Mouse (Mus musculus): ENCODE data around the gene Erbb4.

DNA sequence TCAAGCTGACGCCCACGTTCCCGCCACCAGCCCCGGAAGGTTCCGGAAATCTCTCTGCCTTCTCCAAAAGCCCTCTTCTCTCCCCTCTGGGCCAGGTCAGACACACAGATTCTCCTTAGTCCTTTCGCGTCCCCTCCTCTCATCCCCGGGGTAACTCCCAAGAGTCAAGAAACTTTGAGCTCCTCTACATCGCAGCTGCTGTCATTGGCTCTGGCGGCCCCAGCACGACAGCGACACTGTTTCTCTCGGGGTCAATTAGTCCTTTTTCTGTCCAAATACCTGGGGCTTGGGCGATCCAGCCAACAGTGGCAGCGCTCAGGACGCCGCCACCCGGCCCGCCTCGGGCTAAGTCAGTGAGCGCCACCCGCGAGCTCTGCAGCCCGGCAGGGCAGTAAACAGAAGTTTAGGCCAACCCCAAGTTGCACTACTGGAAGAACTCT is 1.5 kb downstream of the Erbb4 start:
- TF ChIP-seq CTCF (IDR thresholded peaks at IDR 0.05; ENCODE audit: extremely low read depth, insufficient read length, insufficient replicate concordance, low read depth, low read length) (no peak), POLR2A (IDR thresholded peaks at IDR 0.05; ENCODE audit: low read depth, low read length) (no peak)

Measured in small intestine, adult 2 months (tissue).